Mouse (Mus musculus) heart, postnatal 25 days (tissue): ENCODE measurements around the gene Agap1. TPM values are rescaled to one million over a fixed set of nuclear protein-coding genes. Genes with fewer than 3 reads are reported as not detected.
A peak's percentile ranks its signal among the peaks of the same experiment; 100 is the strongest.

ENCODE experiments used
- DNase-seq: peaks from one replicate; pipeline ENCODE4 v3.0.0; 2022; ENCODE audit warnings: low spot score
- intact Hi-C: fragments of 180-260 bp; cut with DNase I; formaldehyde crosslinking; loops from one replicate; pipeline ENCODE4 v1.15.1; 2025
- total RNA-seq, 2 experiments: library from RNA; stranded (reverse); gene quantifications; 2 replicates each; pipeline ENCODE4 v1.2.3; 2021

The Agap1 gene
- total RNA-seq, 2 experiments from 2014 or later, result 62.8 to 65.5 TPM

GRCm38 (mm10) chr1:89933028-89933427 lies 478.4 kb downstream of the Agap1 start:
- intact Hi-C loops, result no loop called here
- DNase-seq, result no peak

DNA sequence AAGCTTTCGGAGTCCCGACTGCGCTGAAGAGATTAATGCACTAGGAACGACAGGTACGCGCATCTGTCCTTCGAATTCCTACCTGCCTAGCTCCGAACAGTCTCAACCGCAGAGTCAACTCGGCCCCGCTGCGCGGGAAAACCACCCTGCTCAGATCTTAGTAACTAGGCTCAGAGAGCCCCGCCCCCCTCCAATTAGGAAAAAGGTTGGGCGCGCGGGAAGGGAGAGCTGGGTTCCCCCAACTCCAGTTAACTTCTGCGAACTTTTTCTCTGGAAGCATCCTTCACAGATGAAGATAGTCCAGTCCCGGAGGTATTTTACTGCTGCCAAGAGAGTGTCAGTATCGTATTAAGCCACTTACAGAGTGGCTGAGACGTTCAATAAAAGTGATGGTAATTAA lies 479.2 kb downstream of the Agap1 start:
- intact Hi-C loops, result no loop called here
- no peak for DNase-seq

GRCm38 (mm10) chr1:89934316-89935260 lies 480.0 kb downstream of the Agap1 start:
- intact Hi-C loops, result no loop called here
- no peak for DNase-seq

GRCm38 (mm10) chr1:89935493-89936348 lies 481.1 kb downstream of the Agap1 start:
- DNase-seq, result no peak
- intact Hi-C loops, result no loop called here

DNA sequence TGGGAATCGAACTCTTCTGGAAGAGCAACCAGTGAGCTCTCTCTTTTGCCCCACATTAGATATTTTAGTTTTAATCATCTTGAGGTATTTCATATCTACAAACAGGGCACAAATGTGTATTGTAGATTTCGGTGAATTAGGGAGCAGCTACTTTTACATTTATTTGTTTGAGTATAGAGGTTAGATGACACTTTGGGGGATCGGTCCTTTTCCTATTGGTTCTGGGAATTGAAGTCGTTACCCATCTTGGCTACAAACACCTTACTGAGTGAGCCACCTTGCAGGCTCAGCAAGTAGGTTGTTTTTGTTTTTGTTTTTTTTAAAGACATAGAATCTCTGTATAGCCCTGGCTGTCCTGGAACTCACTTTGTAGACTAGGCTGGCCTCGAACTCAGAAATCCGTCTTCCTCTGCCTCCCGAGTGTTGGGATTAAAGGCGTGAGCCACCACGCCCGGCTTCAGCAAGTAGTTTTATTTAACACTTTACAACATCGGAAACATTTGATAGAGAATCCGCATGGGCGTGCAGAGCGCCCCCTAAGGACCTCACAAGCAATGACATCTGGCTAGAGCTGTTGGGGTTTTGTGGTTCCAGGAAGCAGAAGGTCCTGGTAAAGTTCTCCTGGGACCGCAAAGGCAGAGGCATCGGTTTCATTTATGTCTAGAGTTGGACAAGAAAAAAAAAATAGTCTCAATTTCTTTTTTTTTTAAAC lies 484.4 kb downstream of the Agap1 start:
- intact Hi-C loops, result no loop called here
- no peak for DNase-seq

- intact Hi-C loops, result no loop called here
Observed at GRCm38 (mm10) chr1:89939596-89939960, 485.0 kb downstream of the Agap1 start.

DNA sequence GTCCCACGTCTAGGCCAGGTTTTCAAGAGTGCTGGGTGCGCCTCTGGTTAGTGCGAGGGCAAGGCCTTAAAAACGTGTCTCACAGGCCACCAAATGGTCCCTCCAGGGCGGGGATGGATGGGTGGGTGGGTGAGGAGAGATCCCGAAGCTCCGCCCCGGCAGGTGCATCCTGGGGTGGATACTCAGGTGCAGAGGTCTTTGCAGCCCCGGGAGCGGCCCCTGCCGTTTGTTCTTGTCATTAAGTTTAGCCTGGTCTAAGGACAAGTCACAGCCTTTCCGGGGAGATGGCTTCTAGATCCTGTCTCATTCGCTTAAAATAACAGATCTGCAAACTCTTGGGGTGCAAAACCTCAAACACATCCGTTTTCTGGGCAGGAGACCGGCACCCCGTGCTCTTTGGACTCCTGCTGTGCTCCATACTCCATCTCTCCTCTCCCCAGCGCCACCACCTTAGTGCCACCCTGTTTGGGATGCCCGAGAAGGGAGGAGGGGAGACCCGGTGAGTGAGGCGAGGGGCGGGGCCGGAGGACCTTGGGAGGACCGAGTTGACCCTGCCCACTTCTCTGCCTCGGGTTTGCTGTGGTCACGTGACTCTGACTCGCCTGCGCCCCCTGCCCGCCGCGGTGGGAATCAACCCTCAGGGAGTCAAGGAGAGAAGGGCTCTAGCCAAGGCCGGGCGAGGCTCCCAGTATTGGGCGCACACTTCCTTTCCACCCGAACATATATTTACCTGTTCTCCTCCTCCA lies 485.5 kb downstream of the Agap1 start:
- intact Hi-C loops, result loop anchor here (5.0 to 10.0 kb wide), 4 partner anchors 83 to 705 kb away; no protein-coding TSS in a partner anchor
- DNase-seq, result peak; percentile 42

More at GRCm38 (mm10) chr1:89939596-89939960, 485.0 kb downstream of the Agap1 start:
- DNase-seq, result no peak

DNA sequence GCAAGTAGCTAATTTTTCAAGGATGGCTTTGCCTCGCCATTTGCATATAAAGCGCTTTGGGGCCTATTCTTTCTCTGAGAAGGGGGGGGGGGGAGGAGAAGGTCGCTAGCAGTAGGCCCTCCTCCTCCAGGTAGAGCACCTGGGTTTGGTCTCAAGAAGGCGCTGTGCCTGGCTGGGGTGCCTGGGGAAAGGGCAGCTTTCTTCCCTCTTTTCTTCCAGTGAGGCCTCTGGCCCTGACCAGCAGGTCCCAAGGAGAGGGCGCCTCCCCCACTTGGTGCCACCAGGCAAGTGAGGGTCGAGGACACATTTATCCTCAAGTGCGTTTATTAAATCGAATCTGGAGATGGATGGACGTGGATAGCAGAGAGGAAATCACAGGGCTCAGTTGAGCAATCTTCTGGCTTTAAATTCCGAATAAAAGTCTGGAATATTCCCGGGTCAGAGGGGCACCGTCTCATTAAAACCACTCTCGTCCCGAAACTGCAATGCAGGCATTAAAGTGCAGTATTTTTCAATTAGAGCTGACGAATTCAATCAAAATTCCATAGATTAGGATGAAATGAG lies 486.4 kb downstream of the Agap1 start:
- intact Hi-C loops, result loop anchor here (5.0 to 10.0 kb wide), 4 partner anchors 84 to 706 kb away; no protein-coding TSS in a partner anchor
- DNase-seq, result no peak

DNA sequence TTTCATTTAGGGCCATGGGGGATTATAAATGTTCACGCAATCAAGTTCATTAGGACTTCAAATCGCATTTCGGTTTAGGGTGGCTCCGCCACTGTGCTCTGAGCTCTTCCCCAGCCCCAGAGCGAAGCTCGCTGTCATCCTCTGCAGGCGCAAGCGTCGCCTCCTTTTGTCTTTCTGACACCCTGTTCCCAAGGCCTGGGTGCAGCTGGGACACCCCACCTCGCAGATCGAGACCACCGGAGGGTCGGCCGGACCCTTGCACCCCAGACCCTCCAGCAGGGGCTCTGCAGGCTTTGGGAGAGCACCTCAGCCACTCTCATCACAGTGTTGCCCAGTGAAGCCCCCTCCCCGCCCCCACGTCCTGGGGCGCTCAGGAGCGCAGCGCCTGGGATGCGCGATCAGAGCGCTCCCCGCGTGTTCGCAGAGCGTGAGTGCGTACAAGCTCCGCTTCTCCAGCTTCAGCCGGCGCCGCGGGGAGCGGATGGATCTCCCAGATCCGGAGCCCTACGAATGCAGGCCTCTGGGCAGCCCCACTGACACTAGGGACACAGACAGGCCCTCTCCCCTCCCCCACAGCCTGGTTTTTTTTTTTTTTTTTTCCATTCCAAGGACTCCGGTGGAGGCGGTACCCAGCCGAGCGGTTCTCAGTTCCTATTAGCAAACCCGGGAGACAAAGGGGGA lies 487.2 kb downstream of the Agap1 start:
- no peak for DNase-seq
- intact Hi-C loops, result loop anchor here (2.0 to 10.0 kb wide), 5 partner anchors 85 to 707 kb away; no protein-coding TSS in a partner anchor

DNA sequence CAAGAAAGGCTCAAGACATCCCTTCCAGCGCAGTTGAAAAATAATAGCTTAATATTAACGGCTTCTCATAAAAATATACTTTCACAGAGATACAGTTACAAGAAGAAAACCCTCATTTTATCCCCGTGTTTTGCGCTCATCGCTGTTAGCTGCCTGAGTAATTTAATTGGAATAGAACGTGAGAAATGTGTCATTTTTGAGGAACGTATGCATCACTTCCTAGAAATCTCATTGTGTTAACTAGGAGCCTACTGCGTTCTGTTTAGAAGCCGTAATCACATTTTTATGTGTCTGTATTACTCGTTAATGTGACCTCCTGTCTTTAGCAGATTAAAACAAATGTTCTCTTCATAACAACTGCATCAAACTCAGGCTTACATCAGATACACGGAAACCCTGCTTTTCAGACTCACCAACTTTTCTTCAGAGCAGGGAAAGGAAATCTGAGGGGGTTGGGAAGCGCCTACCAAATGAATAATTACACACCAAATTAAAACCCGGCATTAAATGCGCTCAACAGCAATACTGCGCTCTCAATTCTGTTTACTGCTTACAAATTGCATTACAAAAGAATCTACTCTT lies 487.9 kb downstream of the Agap1 start:
- no peak for DNase-seq
- intact Hi-C loops, result loop anchor here (2.0 to 10.0 kb wide), 5 partner anchors 85 to 708 kb away; no protein-coding TSS in a partner anchor

- intact Hi-C loops, result loop anchor here (1.0 to 10.0 kb wide), 6 partner anchors 86 to 708 kb away; no protein-coding TSS in a partner anchor
- peak; percentile 31 for DNase-seq
Observed at GRCm38 (mm10) chr1:89943202-89943601, 488.6 kb downstream of the Agap1 start.
